Mouse (Mus musculus) liver, embryonic 11.5 days (tissue): ENCODE data around the gene Tnni3. TPM values are rescaled to one million over a fixed set of nuclear protein-coding genes. Genes with fewer than 3 reads are reported as not detected.

Experiments used
- ATAC-seq: fragments of 200-750 bp; cut with Nextera tagmentation; replicated peaks from 2 replicates; pipeline ENCODE4 v1.8.0; 2017; ENCODE audit warnings: moderate number of reproducible peaks, mild to moderate bottlenecking, moderate TSS enrichment, moderate library complexity; ENCODE audit not compliant: low FRiP score
- DNase-seq: peaks from one replicate; pipeline ENCODE4 v3.0.0-alpha.2; 2017; ENCODE audit warnings: low spot score
- H3K27ac ChIP-seq: fragments of 300-500 bp; sonication (generic); 2 replicates; pipeline ENCODE4 v1.5.1; 2014; ENCODE audit warnings: mild to moderate bottlenecking, low read depth, low read length, control low read depth
- H3K27me3 ChIP-seq: fragments of 300-500 bp; sonication (generic); replicated peaks from 2 replicates; pipeline ENCODE4 v1.6.1; 2014; ENCODE audit warnings: low read length, mixed read lengths; ENCODE audit not compliant: control insufficient read depth, insufficient read depth
- H3K36me3 ChIP-seq: fragments of 300-500 bp; sonication (generic); 2 replicates; pipeline ENCODE4 v1.6.1; 2014; ENCODE audit warnings: mild to moderate bottlenecking, low read length, moderate library complexity, mixed read lengths; ENCODE audit not compliant: control insufficient read depth, insufficient read depth
- H3K4me1 ChIP-seq: fragments of 300-500 bp; sonication (generic); replicated peaks from 2 replicates; pipeline ENCODE4 v1.6.1; 2014; ENCODE audit warnings: low read length, mixed read lengths; ENCODE audit not compliant: control insufficient read depth, insufficient read depth
- H3K4me2 ChIP-seq: fragments of 300-500 bp; sonication (generic); 2 replicates; pipeline ENCODE4 v1.6.1; 2014; ENCODE audit warnings: mild to moderate bottlenecking, control low read depth, moderate library complexity
- H3K4me3 ChIP-seq: fragments of 300-500 bp; sonication (generic); 2 replicates; pipeline ENCODE4 v1.5.1; 2014; ENCODE audit warnings: low read depth, low read length, control low read depth
- H3K9ac ChIP-seq: fragments of 300-500 bp; sonication (generic); 2 replicates; pipeline ENCODE4 v1.6.1; 2014; ENCODE audit warnings: low read depth, low read length, control low read depth
- H3K9me3 ChIP-seq: fragments of 300-500 bp; sonication (generic); 2 replicates; pipeline ENCODE4 v1.6.1; 2016; ENCODE audit warnings: low read length, inconsistent platforms, mixed read lengths; ENCODE audit not compliant: control insufficient read depth
- WGBS: fragments of 180-500 bp; shearing (Covaris S2); extraction: QIAGEN DNeasy Blood & Tissue Kit; methylation state at CpG from one replicate; pipeline ENCODE4 v1.1.7; 2014; 5-methylcytosine and 5-hydroxymethylcytosine counted together
- polyA plus RNA-seq: library from polyadenylated mRNA; unstranded; fragments of >200 nt; fragmentation: Nextera tagmentation; extraction: Ambion mirVana; gene quantifications from 2 replicates; pipeline ENCODE4 v1.2.1, GENCODE M21; 2014

Gene Tnni3
- polyA plus RNA-seq, 1 experiment from 2014 or later = 17.0 TPM

- H3K9me3 ChIP-seq = no peaks in the 10 kb centered on the region
- DNase-seq = no peak
- no peaks in the 10 kb centered on the region for H3K27me3 ChIP-seq
- 0 out of 2 replicates have a peak overlapping the region, but pooled peaks have one; percentile 6 for H3K4me3 ChIP-seq
- H3K36me3 ChIP-seq = no peaks in the 10 kb centered on the region
- peak overlapping the region; percentile 47 for H3K4me2 ChIP-seq
- H3K27ac ChIP-seq = peak overlapping the region; percentile 74
- H3K4me1 ChIP-seq = peaks cover 31% of the 10 kb centered on the region
- H3K9ac ChIP-seq = peak overlapping the region; percentile 31; the same call in 1 of the 2 replicates
- WGBS = 30% methylated on average over 11 of the region's 11 CpGs
- ATAC-seq = no peak
These were observed 19.2 kb downstream of the Tnni3 start for GRCm38 (mm10) chr7:4504646-4505435.

- Histone ChIP-seq H3K27me3 (no peaks in the 10 kb centered on the region), H3K4me2 (no peak overlapping the region), H3K4me1 (peaks cover 36% of the 10 kb centered on the region), H3K9ac (no peak overlapping the region), H3K36me3 (no peaks in the 10 kb centered on the region), H3K4me3 (no peak overlapping the region), H3K9me3 (no peaks in the 10 kb centered on the region), H3K27ac (peak overlapping the region; percentile 74)
- DNase-seq (no peak), ATAC-seq (no peak)
- WGBS = 57% methylated on average over 5 of the region's 5 CpGs
These were observed 20.2 kb downstream of the Tnni3 start for GRCm38 (mm10) chr7:4503858-4504257.

GRCm38 (mm10) chr7:4503100-4503499 lies 20.9 kb downstream of the Tnni3 start:
- ATAC-seq = no peak
- H3K27me3 ChIP-seq = no peaks in the 10 kb centered on the region
- no peak overlapping the region for H3K4me2 ChIP-seq
- H3K27ac ChIP-seq = peak overlapping the region; percentile 41; the same call in 1 of the 2 replicates
- no peak overlapping the region for H3K4me3 ChIP-seq
- H3K9me3 ChIP-seq = no peaks in the 10 kb centered on the region
- H3K36me3 ChIP-seq = no peaks in the 10 kb centered on the region
- WGBS = 76% methylated on average over 4 of the region's 4 CpGs
- no peak overlapping the region for H3K9ac ChIP-seq
- peaks cover 40% of the 10 kb centered on the region for H3K4me1 ChIP-seq
- DNase-seq = no peak

GRCm38 (mm10) chr7:4502421-4503090 lies 21.5 kb downstream of the Tnni3 start:
- peak overlapping the region; percentile 88 for H3K4me2 ChIP-seq
- no peaks in the 10 kb centered on the region for H3K9me3 ChIP-seq
- peak overlapping the region; percentile 96 for H3K4me3 ChIP-seq
- peak overlapping the region; percentile 88 for H3K27ac ChIP-seq
- 0 out of 2 replicates have a peak, but pooled peaks cover 2% of the 10 kb centered on the region for H3K36me3 ChIP-seq
- H3K4me1 ChIP-seq = peaks cover 40% of the 10 kb centered on the region
- WGBS = 5% methylated on average over 14 of the region's 14 CpGs
- DNase-seq (no peak), ATAC-seq (peak; percentile 16)
- peak overlapping the region; percentile 97 for H3K9ac ChIP-seq
- H3K27me3 ChIP-seq = no peaks in the 10 kb centered on the region

GRCm38 (mm10) chr7:4501558-4502397 lies 22.3 kb downstream of the Tnni3 start, which contains the start of gene Ppp1r12c:
Ppp1r12c (minus strand) TSS chr7:4501680.
- under 1% methylated on average over 59 of the region's 62 CpGs for WGBS
- DNase-seq (peak; percentile 94), ATAC-seq (peak; percentile 91)
- Histone ChIP-seq H3K27me3 (no peaks in the 10 kb centered on the region), H3K9me3 (no peaks in the 10 kb centered on the region), H3K9ac (peak within 1 kb of the TSS; percentile 97), H3K4me1 (peaks cover 38% of the 10 kb centered on the region), H3K36me3 (peaks cover 4% of the 10 kb centered on the region), H3K4me3 (peak within 1 kb of the TSS; percentile 96), H3K4me2 (peak within 1 kb of the TSS; percentile 88), H3K27ac (peak within 1 kb of the TSS; percentile 88)

GRCm38 (mm10) chr7:4500892-4501471 lies 23.0 kb downstream of the Tnni3 start:
- peak; percentile 61 for DNase-seq
- H3K9ac ChIP-seq = peak overlapping the region; percentile 97
- H3K27me3 ChIP-seq = no peaks in the 10 kb centered on the region
- no peaks in the 10 kb centered on the region for H3K9me3 ChIP-seq
- H3K4me2 ChIP-seq = peak overlapping the region; percentile 88
- peak overlapping the region; percentile 88 for H3K27ac ChIP-seq
- WGBS = under 1% methylated on average over 41 of the region's 52 CpGs
- H3K4me1 ChIP-seq = peaks cover 38% of the 10 kb centered on the region
- ATAC-seq = peak; percentile 37
- peaks cover 12% of the 10 kb centered on the region for H3K36me3 ChIP-seq
- H3K4me3 ChIP-seq = peak overlapping the region; percentile 96

GRCm38 (mm10) chr7:4499034-4499433 lies 25.0 kb downstream of the Tnni3 start:
- Histone ChIP-seq H3K9ac (no peak overlapping the region), H3K4me3 (no peak overlapping the region), H3K4me2 (peak overlapping the region; percentile 88), H3K9me3 (no peaks in the 10 kb centered on the region), H3K27ac (no peak overlapping the region), H3K4me1 (peaks cover 31% of the 10 kb centered on the region), H3K27me3 (no peaks in the 10 kb centered on the region), H3K36me3 (peaks cover 22% of the 10 kb centered on the region)
- DNase-seq = no peak
- 84% methylated on average over 4 of the region's 4 CpGs for WGBS
- no peak for ATAC-seq

- 38% methylated on average over 9 of the region's 9 CpGs for WGBS
- Histone ChIP-seq H3K9ac (no peak overlapping the region), H3K36me3 (peaks cover 26% of the 10 kb centered on the region), H3K27ac (no peak overlapping the region), H3K9me3 (no peaks in the 10 kb centered on the region), H3K4me2 (no peak overlapping the region; the same call in 1 of the 2 replicates), H3K27me3 (no peaks in the 10 kb centered on the region), H3K4me3 (no peak overlapping the region), H3K4me1 (peaks cover 33% of the 10 kb centered on the region)
- no peak for DNase-seq
- no peak for ATAC-seq
These were observed 25.8 kb downstream of the Tnni3 start for GRCm38 (mm10) chr7:4498251-4498650.
